Mouse (Mus musculus) brown adipose tissue, adult 24 weeks (tissue): Measurements from ENCODE around the gene Cd70. TPM values are rescaled to one million over a fixed set of nuclear protein-coding genes. Genes with fewer than 3 reads are reported as not detected.

Source experiments
- polyA plus RNA-seq: library from polyadenylated mRNA; stranded (reverse); fragments of >200 nt; gene quantifications from 2 replicates; pipeline ENCODE4 v1.2.4, GENCODE M21; 2012; ENCODE audit not compliant: missing spikeins, insufficient read depth, insufficient read length

The Cd70 gene
- polyA plus RNA-seq, 1 experiment = not detected

Other genes with a start within 250 kb of the Cd70 start
- 9.9 and 14.9 TPM in 2 replicates for gene Mllt1, start 214.4 kb downstream of the Cd70 start, polyA plus RNA-seq
- gene Acer1, start 167.7 kb downstream of the Cd70 start, polyA plus RNA-seq = not detected in 2 replicates
- gene Clpp, start 159.5 kb downstream of the Cd70 start, polyA plus RNA-seq = 175 and 196 TPM in 2 replicates
- 57.4 and 68.7 TPM in 2 replicates for gene Alkbh7, start 152.4 kb downstream of the Cd70 start, polyA plus RNA-seq
- gene Pspn, start 149.8 kb downstream of the Cd70 start, polyA plus RNA-seq = not detected in 2 replicates
- 29.1 and 29.3 TPM in 2 replicates for gene Gtf2f1, start 138.5 kb downstream of the Cd70 start, polyA plus RNA-seq
- not detected in 2 replicates for gene Gm17949, start 138.3 kb downstream of the Cd70 start, polyA plus RNA-seq
- gene Khsrp, start 118.3 kb downstream of the Cd70 start, polyA plus RNA-seq = 18.7 and 21.7 TPM in 2 replicates
- gene Slc25a41, start 108.1 kb downstream of the Cd70 start, polyA plus RNA-seq = not detected in 2 replicates
- not detected in 2 replicates for gene Crb3, start 90.7 kb downstream of the Cd70 start, polyA plus RNA-seq
- 107 and 161 TPM in 2 replicates for gene Slc25a23, start 89.9 kb downstream of the Cd70 start, polyA plus RNA-seq
- 1.3 and 4.3 TPM in 2 replicates for gene Dennd1c, start 71.3 kb downstream of the Cd70 start, polyA plus RNA-seq
- 2.4 and 2.9 TPM in 2 replicates for gene Tubb4a, start 62.0 kb downstream of the Cd70 start, polyA plus RNA-seq
- gene Tnfsf9, start 44.5 kb downstream of the Cd70 start, polyA plus RNA-seq = 0.79 TPM in 1 of 2 replicates, not detected in the other
- not detected in 2 replicates for gene Tnfsf14, start 44.4 kb upstream of the Cd70 start, polyA plus RNA-seq
- gene C3, start 78.4 kb upstream of the Cd70 start, polyA plus RNA-seq = 266 and 361 TPM in 2 replicates
- gene Gpr108, start 98.7 kb upstream of the Cd70 start, polyA plus RNA-seq = 36.4 and 36.6 TPM in 2 replicates
- gene Trip10, start 99.7 kb upstream of the Cd70 start, polyA plus RNA-seq = 20.4 and 30.0 TPM in 2 replicates
- 1.3 and 1.5 TPM in 2 replicates for gene Vav1, start 129.3 kb upstream of the Cd70 start, polyA plus RNA-seq
- gene Adgre1, start 208.9 kb upstream of the Cd70 start, polyA plus RNA-seq = 8.2 and 12.4 TPM in 2 replicates